Mouse (Mus musculus) liver, adult 2 months (tissue): ENCODE data around the gene Mast1. TPM values are rescaled to one million over a fixed set of nuclear protein-coding genes. Genes with fewer than 3 reads are reported as not detected.

Experiments
- DNase-seq: peaks from one replicate; pipeline ENCODE4 v3.0.0-alpha.2; 2011; ENCODE audit warnings: low read depth, low spot score; ENCODE audit errors: extremely low read depth
- H3K27ac ChIP-seq: fragments of 200-500 bp; replicated peaks from 2 replicates; pipeline ENCODE4 v1.5.1; 2012; ENCODE audit warnings: low read depth, mild to moderate bottlenecking, control low read depth, inconsistent platforms, low read length; ENCODE audit not compliant: insufficient read depth
- H3K27me3 ChIP-seq: fragments of 200-500 bp; 2 replicates; pipeline ENCODE4 v1.6.1; 2012; ENCODE audit warnings: mild to moderate bottlenecking, moderate library complexity, low read length, inconsistent platforms; ENCODE audit not compliant: control insufficient read depth, insufficient read depth
- H3K36me3 ChIP-seq: fragments of 200-500 bp; 2 replicates; pipeline ENCODE4 v1.6.1; 2012; ENCODE audit warnings: low read length, inconsistent platforms; ENCODE audit not compliant: control insufficient read depth, insufficient read depth
- H3K4me1 ChIP-seq: fragments of 200-500 bp; 2 replicates; pipeline ENCODE4 v1.6.1; 2011; ENCODE audit warnings: low read length; ENCODE audit not compliant: control insufficient read depth, insufficient read depth
- H3K4me3 ChIP-seq: fragments of 200-500 bp; 2 replicates; pipeline ENCODE4 v1.5.1; 2011; ENCODE audit warnings: low read depth, mild to moderate bottlenecking, control low read depth, low read length, moderate library complexity; ENCODE audit not compliant: insufficient read depth
- H3K79me2 ChIP-seq: fragments of 200-500 bp; 2 replicates; pipeline ENCODE4 v1.6.1; 2012; ENCODE audit warnings: inconsistent platforms, mild to moderate bottlenecking, low read length, moderate library complexity; ENCODE audit not compliant: control insufficient read depth, insufficient read depth
- H3K9ac ChIP-seq: fragments of 200-500 bp; 2 replicates; pipeline ENCODE4 v1.6.1; 2012; ENCODE audit warnings: low read depth, mild to moderate bottlenecking, control low read depth, inconsistent platforms, low read length
- CTCF ChIP-seq: fragments of 200-500 bp; IDR thresholded peaks from 2 replicates; pipeline ENCODE4 v1.5.1; 2011; ENCODE audit warnings: low read depth, low read length, control low read depth
- POLR2A ChIP-seq: fragments of 200-500 bp; IDR thresholded peaks from 2 replicates; pipeline ENCODE4 v1.6.1; 2011; ENCODE audit warnings: low read length, control low read depth; ENCODE audit not compliant: insufficient read depth; ENCODE audit errors: extremely low read depth
- WGBS: fragments of 180-500 bp; shearing (Covaris S2); methylation state at CpG from one replicate; pipeline ENCODE4 v1.1.7; 2018; 5-methylcytosine and 5-hydroxymethylcytosine counted together
- polyA plus RNA-seq: library from polyadenylated mRNA; depleted of rRNA; stranded (reverse); fragments of >200 nt; gene quantifications from 2 replicates; pipeline ENCODE4 v1.2.3, GENCODE M21; 2012
- total RNA-seq: library from RNA; depleted of rRNA; stranded (reverse); fragments of >200 nt; gene quantifications from 2 replicates; pipeline ENCODE4 v1.2.3, GENCODE M21; 2014

The Mast1 gene
- total and polyA plus RNA-seq, 2 experiments, result 0.09 to 0.43 TPM

DNA sequence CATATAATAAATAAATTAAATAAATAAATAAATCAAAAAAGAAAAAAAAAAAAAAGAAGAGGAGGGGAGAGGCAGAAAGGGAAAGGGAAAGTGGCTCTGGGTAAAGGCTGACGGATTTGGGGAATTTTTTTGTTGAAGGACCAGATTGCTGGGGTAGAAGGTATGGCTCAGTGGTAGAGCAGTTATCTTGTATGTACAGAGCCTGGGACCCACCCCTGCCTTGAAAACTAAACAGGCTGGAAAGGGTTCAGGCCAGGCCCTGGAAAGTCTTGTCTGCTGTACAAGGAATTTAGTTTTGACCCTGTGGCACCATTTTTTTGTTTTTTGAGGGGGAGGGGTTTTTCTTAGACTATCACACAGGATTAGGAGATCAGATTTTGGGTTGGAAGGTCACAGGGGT lies 58.2 kb downstream of the Mast1 start:
- H3K27me3 ChIP-seq, result no peaks in the 10 kb centered on the region
- H3K9ac ChIP-seq, result no peak overlapping the region
- no peak for TF ChIP-seq POLR2A
- TF ChIP-seq CTCF, result no peak
- no peak overlapping the region for H3K27ac ChIP-seq
- WGBS, result 91% methylated on average over 1 of the region's 1 CpGs
- DNase-seq, result no peak
- no peaks in the 10 kb centered on the region for H3K79me2 ChIP-seq
- no peaks in the 10 kb centered on the region for H3K36me3 ChIP-seq
- no peak overlapping the region for H3K4me3 ChIP-seq
- H3K4me1 ChIP-seq, result no peaks in the 10 kb centered on the region

DNA sequence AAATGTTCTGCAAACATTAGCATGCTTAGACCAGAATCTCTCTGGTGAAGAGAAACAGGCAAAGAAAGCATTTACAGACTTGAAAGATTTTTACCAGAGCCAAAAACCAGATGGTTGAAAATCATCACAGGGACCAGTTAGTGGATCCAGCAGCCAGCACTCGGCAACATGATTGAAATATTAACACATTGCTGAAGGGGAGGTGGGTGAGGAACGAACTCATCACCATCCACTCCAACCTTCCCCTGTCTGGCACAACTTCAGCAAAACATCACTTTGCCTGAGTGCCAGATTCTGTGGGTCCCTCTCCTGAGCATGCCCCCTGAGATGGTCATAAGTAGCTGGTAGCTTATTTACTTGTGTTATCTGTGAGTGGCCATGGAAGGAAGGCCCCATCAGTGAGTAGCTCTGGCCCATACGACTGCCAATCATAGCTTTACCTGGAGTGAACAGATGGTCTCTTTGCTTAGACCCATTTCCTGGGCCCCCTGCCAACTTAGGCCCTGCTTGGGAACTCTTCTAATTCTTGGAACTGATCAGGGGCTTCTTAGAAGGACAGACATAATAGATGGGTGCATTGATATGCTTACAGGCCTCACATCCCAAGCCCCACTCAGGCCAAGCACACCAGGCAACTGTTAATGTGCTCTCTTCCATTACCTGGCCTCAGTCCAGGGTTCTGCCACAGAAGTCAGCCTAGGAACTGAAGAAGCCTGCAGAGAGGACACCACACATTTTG lies 59.7 kb downstream of the Mast1 start:
- WGBS, result 81% methylated on average over 3 of the region's 3 CpGs
- no peak overlapping the region for H3K27ac ChIP-seq
- DNase-seq, result no peak
- no peak overlapping the region for H3K4me3 ChIP-seq
- 0 out of 2 replicates have a peak, but pooled peaks cover 3% of the 10 kb centered on the region for H3K4me1 ChIP-seq
- no peaks in the 10 kb centered on the region for H3K36me3 ChIP-seq
- TF ChIP-seq CTCF (no peak), POLR2A (no peak)
- no peaks in the 10 kb centered on the region for H3K27me3 ChIP-seq
- no peaks in the 10 kb centered on the region for H3K79me2 ChIP-seq
- H3K9ac ChIP-seq, result no peak overlapping the region

DNA sequence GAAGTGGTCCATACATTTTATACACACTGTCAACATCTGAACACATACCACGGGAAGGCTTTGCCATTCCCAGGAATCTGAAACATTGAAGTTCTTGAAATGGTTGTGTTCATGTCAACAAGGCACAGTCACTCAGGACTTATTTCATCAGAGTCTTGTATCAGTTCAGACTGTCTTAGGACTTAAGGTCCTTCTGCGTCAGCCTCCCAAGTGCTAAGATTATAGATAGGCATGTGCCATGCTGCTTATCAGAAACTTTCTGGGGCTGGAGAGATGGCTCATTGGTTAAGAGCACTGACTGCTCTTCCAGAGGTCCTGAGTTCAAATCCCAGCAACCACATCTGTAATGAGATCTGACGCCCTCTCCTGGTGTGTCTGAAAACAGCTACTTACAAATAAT lies 62.8 kb downstream of the Mast1 start:
- H3K4me3 ChIP-seq, result no peak overlapping the region
- H3K36me3 ChIP-seq, result no peaks in the 10 kb centered on the region
- H3K27me3 ChIP-seq, result no peaks in the 10 kb centered on the region
- no peak overlapping the region for H3K27ac ChIP-seq
- TF ChIP-seq CTCF (no peak), POLR2A (no peak)
- 94% methylated on average over 3 of the region's 3 CpGs for WGBS
- no peak for DNase-seq
- no peak overlapping the region for H3K9ac ChIP-seq
- H3K79me2 ChIP-seq, result no peaks in the 10 kb centered on the region
- peaks cover 8% of the 10 kb centered on the region; the same call in 1 of the 2 replicates for H3K4me1 ChIP-seq

DNA sequence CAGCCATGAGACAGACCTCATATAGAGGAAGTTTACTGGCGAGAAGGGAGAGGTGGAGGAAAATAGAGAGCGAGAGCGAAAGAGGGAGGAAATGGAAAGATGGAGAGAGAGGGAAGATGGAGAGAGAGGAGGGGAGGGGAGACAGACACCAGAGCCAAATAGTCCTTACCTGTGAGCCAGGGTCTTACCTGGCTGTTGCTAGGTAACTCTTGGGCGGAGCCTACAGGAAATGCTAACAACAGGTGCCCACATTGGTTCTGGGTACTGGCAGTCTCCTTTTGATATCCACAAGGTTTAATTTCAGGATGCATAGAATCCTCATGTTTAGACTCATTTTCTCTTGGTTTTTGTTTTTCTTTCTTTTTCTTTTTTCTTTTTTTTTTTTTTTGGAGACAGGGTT lies 64.1 kb downstream of the Mast1 start:
- peaks cover 8% of the 10 kb centered on the region; the same call in 1 of the 2 replicates for H3K4me1 ChIP-seq
- 98% methylated on average over 4 of the region's 4 CpGs for WGBS
- TF ChIP-seq CTCF, result no peak
- no peak for TF ChIP-seq POLR2A
- DNase-seq, result no peak
- no peaks in the 10 kb centered on the region for H3K79me2 ChIP-seq
- H3K27ac ChIP-seq, result no peak overlapping the region
- peaks cover 2% of the 10 kb centered on the region; the same call in 1 of the 2 replicates for H3K36me3 ChIP-seq
- no peak overlapping the region for H3K4me3 ChIP-seq
- H3K27me3 ChIP-seq, result no peaks in the 10 kb centered on the region
- H3K9ac ChIP-seq, result no peak overlapping the region

DNA sequence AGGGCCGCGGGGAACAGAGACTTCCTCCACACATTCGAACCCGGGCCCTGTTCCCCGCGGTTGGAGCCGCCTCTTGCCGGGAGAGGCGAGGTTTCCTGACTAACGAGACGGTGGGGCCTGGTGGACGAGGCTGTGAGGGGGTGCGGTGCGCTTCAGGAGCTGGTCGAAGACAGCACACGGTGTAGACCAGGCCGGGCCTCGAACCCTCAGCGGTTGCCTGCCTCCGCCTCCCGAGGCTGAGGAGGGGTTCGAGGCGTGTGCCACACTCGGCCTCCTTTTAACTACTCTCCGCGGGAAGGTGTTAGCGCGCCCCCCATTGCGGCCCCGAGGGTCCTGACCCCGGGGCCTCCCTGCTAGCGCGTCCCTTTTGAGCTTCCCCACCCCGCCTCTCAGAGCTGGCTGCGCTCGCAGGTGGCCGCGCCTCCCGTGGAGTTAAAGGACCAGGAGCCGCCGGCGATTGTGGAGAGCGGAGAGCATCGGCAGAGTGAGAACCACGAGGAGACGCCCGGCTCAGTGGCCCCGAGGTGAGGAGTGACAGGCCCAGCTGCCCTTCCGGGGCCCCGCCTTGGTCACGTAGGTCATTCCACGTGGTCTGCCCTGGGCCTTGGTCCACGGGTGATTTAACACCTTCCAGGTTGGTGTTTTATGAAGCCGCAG lies 64.7 kb downstream of the Mast1 start:
- H3K27ac ChIP-seq, result no peak overlapping the region
- peak overlapping the region; percentile 54 for H3K9ac ChIP-seq
- 5% methylated on average over 52 of the region's 54 CpGs for WGBS
- no peak for DNase-seq
- H3K4me1 ChIP-seq, result peaks cover 8% of the 10 kb centered on the region; the same call in 1 of the 2 replicates
- H3K79me2 ChIP-seq, result no peaks in the 10 kb centered on the region
- TF ChIP-seq CTCF, result no peak
- TF ChIP-seq POLR2A, result no peak
- H3K27me3 ChIP-seq, result no peaks in the 10 kb centered on the region
- H3K4me3 ChIP-seq, result peak overlapping the region; percentile 52
- peaks cover 2% of the 10 kb centered on the region; the same call in 1 of the 2 replicates for H3K36me3 ChIP-seq
